Mouse (Mus musculus) neural tube, embryonic 14.5 days (tissue): ENCODE data around the gene Fabp2. TPM values are rescaled to one million over a fixed set of nuclear protein-coding genes. Genes with fewer than 3 reads are reported as not detected.

ENCODE experiments used
- ATAC-seq: fragments of 200-750 bp; cut with Nextera tagmentation; 2 replicates; pipeline ENCODE4 v1.8.0; 2017; ENCODE audit warnings: low read depth, mild to moderate bottlenecking, moderate TSS enrichment, moderate library complexity
- H3K27ac ChIP-seq: fragments of 300-500 bp; sonication (generic); 2 replicates; pipeline ENCODE4 v1.5.1; 2014; ENCODE audit warnings: low read depth, mild to moderate bottlenecking, control low read depth, low read length, moderate library complexity, mixed read lengths
- H3K27me3 ChIP-seq: fragments of 300-500 bp; sonication (generic); 2 replicates; pipeline ENCODE4 v1.6.1; 2014; ENCODE audit warnings: low read length; ENCODE audit not compliant: control insufficient read depth, insufficient read depth
- H3K36me3 ChIP-seq: fragments of 300-500 bp; sonication (generic); 2 replicates; pipeline ENCODE4 v1.6.1; 2014; ENCODE audit warnings: low read length, mixed read lengths; ENCODE audit not compliant: control insufficient read depth, insufficient read depth
- H3K4me1 ChIP-seq: fragments of 300-500 bp; sonication (generic); 2 replicates; pipeline ENCODE4 v1.6.1; 2014; ENCODE audit warnings: low read length; ENCODE audit not compliant: control insufficient read depth, insufficient read depth
- H3K4me2 ChIP-seq: fragments of 300-500 bp; sonication (generic); 2 replicates; pipeline ENCODE4 v1.6.1; 2014; ENCODE audit warnings: mild to moderate bottlenecking, low read depth, low read length, control low read depth
- H3K4me3 ChIP-seq: fragments of 300-500 bp; sonication (generic); 2 replicates; pipeline ENCODE4 v1.5.1; 2014; ENCODE audit warnings: low read depth, low read length, control low read depth, mixed read lengths
- H3K9ac ChIP-seq: fragments of 300-500 bp; sonication (generic); replicated peaks from 2 replicates; pipeline ENCODE4 v1.6.1; 2014; ENCODE audit warnings: low read depth, mild to moderate bottlenecking, control low read depth, low read length, mixed read lengths
- H3K9me3 ChIP-seq: fragments of 300-500 bp; sonication (generic); 2 replicates; pipeline ENCODE4 v1.6.1; 2016; ENCODE audit warnings: low read length; ENCODE audit not compliant: control insufficient read depth
- WGBS: fragments of 180-500 bp; shearing (Covaris S2); extraction: QIAGEN DNeasy Blood & Tissue Kit; methylation state at CpG from one replicate; pipeline ENCODE4 v1.1.7; 2014; 5-methylcytosine and 5-hydroxymethylcytosine counted together
- polyA plus RNA-seq: library from polyadenylated mRNA; unstranded; fragments of >200 nt; fragmentation: Nextera tagmentation; extraction: Ambion mirVana; gene quantifications from 2 replicates; pipeline ENCODE4 v1.2.1, GENCODE M21; 2014

Gene Fabp2
- polyA plus RNA-seq, 1 experiment from 2014 or later = not detected

GRCm38 (mm10) chr3:122916191-122916680 is 21.4 kb downstream of the Fabp2 start:
- Histone ChIP-seq H3K4me2 (no peak overlapping the region), H3K27ac (no peak overlapping the region), H3K27me3 (no peaks in the 10 kb centered on the region), H3K9me3 (no peaks in the 10 kb centered on the region), H3K4me1 (no peaks in the 10 kb centered on the region), H3K36me3 (no peaks in the 10 kb centered on the region), H3K9ac (no peak overlapping the region), H3K4me3 (no peak overlapping the region)
- ATAC-seq = no peak
- WGBS = 84% methylated on average over 6 of the region's 6 CpGs

GRCm38 (mm10) chr3:122918672-122919071 is 23.8 kb downstream of the Fabp2 start:
- Histone ChIP-seq H3K27me3 (no peaks in the 10 kb centered on the region), H3K4me2 (no peak overlapping the region)
- 75% methylated on average over 2 of the region's 2 CpGs for WGBS

GRCm38 (mm10) chr3:122919260-122919659 is 24.4 kb downstream of the Fabp2 start, which contains the start of gene Gm10959:
Gene Gm10959, minus strand, starts transcription at chr3:122919360.
- no peak for ATAC-seq
- 84% methylated on average over 8 of the region's 8 CpGs for WGBS
- Histone ChIP-seq H3K4me2 (no peak within 1 kb of the TSS), H3K4me3 (no peak within 1 kb of the TSS), H3K36me3 (no peaks in the 10 kb centered on the region), H3K9ac (no peak within 1 kb of the TSS), H3K27me3 (no peaks in the 10 kb centered on the region), H3K27ac (no peak within 1 kb of the TSS), H3K4me1 (no peaks in the 10 kb centered on the region), H3K9me3 (no peaks in the 10 kb centered on the region)

More at GRCm38 (mm10) chr3:122918672-122919071, 23.8 kb downstream of the Fabp2 start:
- H3K4me1 ChIP-seq = no peaks in the 10 kb centered on the region
- no peak overlapping the region for H3K27ac ChIP-seq
- no peaks in the 10 kb centered on the region for H3K36me3 ChIP-seq
- H3K9me3 ChIP-seq = no peaks in the 10 kb centered on the region
- H3K9ac ChIP-seq = no peak overlapping the region
- H3K4me3 ChIP-seq = no peak overlapping the region
- no peak for ATAC-seq

- Histone ChIP-seq H3K36me3 (no peaks in the 10 kb centered on the region), H3K27ac (no peak overlapping the region), H3K27me3 (no peaks in the 10 kb centered on the region), H3K4me2 (no peak overlapping the region), H3K4me3 (no peak overlapping the region), H3K4me1 (peaks cover 4% of the 10 kb centered on the region; the same call in 1 of the 2 replicates), H3K9ac (no peak overlapping the region), H3K9me3 (no peaks in the 10 kb centered on the region)
- 66% methylated on average over 8 of the region's 8 CpGs for WGBS
- ATAC-seq = no peak
Observed at GRCm38 (mm10) chr3:122920572-122921435, 25.9 kb downstream of the Fabp2 start.

- ATAC-seq = no peak
- Histone ChIP-seq H3K27ac (no peak overlapping the region), H3K4me1 (peaks cover 4% of the 10 kb centered on the region; the same call in 1 of the 2 replicates), H3K4me2 (no peak overlapping the region), H3K4me3 (no peak overlapping the region), H3K9ac (no peak overlapping the region), H3K9me3 (no peaks in the 10 kb centered on the region), H3K27me3 (no peaks in the 10 kb centered on the region), H3K36me3 (no peaks in the 10 kb centered on the region)
- WGBS = 87% methylated on average over 8 of the region's 8 CpGs
Observed at GRCm38 (mm10) chr3:122921676-122922527, 27.0 kb downstream of the Fabp2 start.

- H3K27me3 ChIP-seq = no peaks in the 10 kb centered on the region
- no peak overlapping the region for H3K27ac ChIP-seq
Observed at GRCm38 (mm10) chr3:122923147-122923546, 28.3 kb downstream of the Fabp2 start.

GRCm38 (mm10) chr3:122924009-122924914 is 29.4 kb downstream of the Fabp2 start, which contains the start of gene 1810037I17Rik:
Gene 1810037I17Rik, plus strand, starts transcription at chr3:122924203.
- peak; percentile 99 for ATAC-seq
- Histone ChIP-seq H3K27ac (peak within 1 kb of the TSS; percentile 60), H3K4me2 (peak within 1 kb of the TSS; percentile 67), H3K27me3 (no peaks in the 10 kb centered on the region), H3K9me3 (no peaks in the 10 kb centered on the region), H3K4me1 (peaks cover 4% of the 10 kb centered on the region; the same call in 1 of the 2 replicates), H3K4me3 (peak within 1 kb of the TSS; percentile 53), H3K9ac (peak within 1 kb of the TSS; percentile 48), H3K36me3 (no peaks in the 10 kb centered on the region)
- under 1% methylated on average over 55 of the region's 68 CpGs for WGBS

More at GRCm38 (mm10) chr3:122923147-122923546, 28.3 kb downstream of the Fabp2 start:
- Histone ChIP-seq H3K9me3 (no peaks in the 10 kb centered on the region), H3K4me3 (no peak overlapping the region), H3K9ac (no peak overlapping the region), H3K36me3 (no peaks in the 10 kb centered on the region), H3K4me1 (peaks cover 4% of the 10 kb centered on the region; the same call in 1 of the 2 replicates), H3K4me2 (no peak overlapping the region)
- 74% methylated on average over 7 of the region's 7 CpGs for WGBS
- no peak for ATAC-seq

- no peak for ATAC-seq
- peaks cover 4% of the 10 kb centered on the region; the same call in 1 of the 2 replicates for H3K4me1 ChIP-seq
- no peak overlapping the region for H3K9ac ChIP-seq
- H3K4me2 ChIP-seq = no peak overlapping the region
- no peak overlapping the region for H3K27ac ChIP-seq
- no peaks in the 10 kb centered on the region for H3K9me3 ChIP-seq
- no peak overlapping the region for H3K4me3 ChIP-seq
- H3K36me3 ChIP-seq = no peaks in the 10 kb centered on the region
- no peaks in the 10 kb centered on the region for H3K27me3 ChIP-seq
- 91% methylated on average over 6 of the region's 6 CpGs for WGBS
Observed at GRCm38 (mm10) chr3:122929723-122930122, 34.9 kb downstream of the Fabp2 start.
